Mouse (Mus musculus) heart, embryonic 11.5 days (tissue): ENCODE results near the gene Spsb4. TPM values are rescaled to one million over a fixed set of nuclear protein-coding genes. Genes with fewer than 3 reads are reported as not detected.

ENCODE experiments used
- ATAC-seq: fragments of 200-750 bp; cut with Nextera tagmentation; replicated peaks from 2 replicates; pipeline ENCODE4 v1.8.0; 2017; ENCODE audit warnings: moderate library complexity; ENCODE audit not compliant: insufficient number of reproducible peaks, low FRiP score, low TSS enrichment
- H3K27ac ChIP-seq: fragments of 300-500 bp; sonication (generic); 2 replicates; pipeline ENCODE4 v1.5.1; 2014; ENCODE audit warnings: mild to moderate bottlenecking, low read depth, low read length
- H3K27me3 ChIP-seq: fragments of 300-500 bp; sonication (generic); 2 replicates; pipeline ENCODE4 v1.6.1; 2014; ENCODE audit warnings: mild to moderate bottlenecking, low read length, mixed read lengths; ENCODE audit not compliant: control insufficient read depth, insufficient read depth
- H3K36me3 ChIP-seq: fragments of 300-500 bp; sonication (generic); 2 replicates; pipeline ENCODE4 v1.6.1; 2014; ENCODE audit warnings: mild to moderate bottlenecking, low read length, moderate library complexity, mixed read lengths; ENCODE audit not compliant: control insufficient read depth, insufficient read depth
- H3K4me1 ChIP-seq: fragments of 300-500 bp; sonication (generic); 2 replicates; pipeline ENCODE4 v1.6.1; 2014; ENCODE audit warnings: low read length; ENCODE audit not compliant: control insufficient read depth, insufficient read depth
- H3K4me2 ChIP-seq: fragments of 300-500 bp; sonication (generic); 2 replicates; pipeline ENCODE4 v1.6.1; 2014; ENCODE audit warnings: mild to moderate bottlenecking, moderate library complexity
- H3K4me3 ChIP-seq: fragments of 300-500 bp; sonication (generic); 2 replicates; pipeline ENCODE4 v1.5.1; 2014; ENCODE audit warnings: low read depth, low read length
- H3K9ac ChIP-seq: fragments of 300-500 bp; sonication (generic); 2 replicates; pipeline ENCODE4 v1.6.1; 2014; ENCODE audit warnings: mild to moderate bottlenecking, low read depth, low read length, moderate library complexity
- H3K9me3 ChIP-seq: fragments of 300-500 bp; sonication (generic); replicated peaks from 2 replicates; pipeline ENCODE4 v1.6.1; 2016; ENCODE audit warnings: low read length; ENCODE audit not compliant: control insufficient read depth
- WGBS: fragments of 180-500 bp; shearing (Covaris S2); extraction: QIAGEN DNeasy Blood & Tissue Kit; methylation state at CpG from one replicate; pipeline ENCODE4 v1.1.7; 2014; ENCODE audit not compliant: insufficient replicate concordance; 5-methylcytosine and 5-hydroxymethylcytosine counted together
- polyA plus RNA-seq: library from polyadenylated mRNA; unstranded; fragments of >200 nt; fragmentation: Nextera tagmentation; extraction: Ambion mirVana; gene quantifications from 2 replicates; pipeline ENCODE4 v1.2.1, GENCODE M21; 2014

The Spsb4 gene
- polyA plus RNA-seq, 1 experiment from 2014 or later = 42.0 TPM

GRCm38 (mm10) chr9:96980037-96980997 lies 38.3 kb downstream of the Spsb4 start:
- no peak overlapping the region for H3K4me3 ChIP-seq
- H3K27me3 ChIP-seq = no peaks in the 10 kb centered on the region
- 0 out of 2 replicates have a peak overlapping the region, but pooled peaks have one; percentile 43 for H3K27ac ChIP-seq
- no peaks in the 10 kb centered on the region for H3K36me3 ChIP-seq
- no peak for ATAC-seq
- 52% methylated on average over 10 of the region's 10 CpGs for WGBS
- H3K9me3 ChIP-seq = no peaks in the 10 kb centered on the region
- peaks cover 78% of the 10 kb centered on the region for H3K4me1 ChIP-seq
- H3K9ac ChIP-seq = no peak overlapping the region
- H3K4me2 ChIP-seq = no peak overlapping the region

DNA sequence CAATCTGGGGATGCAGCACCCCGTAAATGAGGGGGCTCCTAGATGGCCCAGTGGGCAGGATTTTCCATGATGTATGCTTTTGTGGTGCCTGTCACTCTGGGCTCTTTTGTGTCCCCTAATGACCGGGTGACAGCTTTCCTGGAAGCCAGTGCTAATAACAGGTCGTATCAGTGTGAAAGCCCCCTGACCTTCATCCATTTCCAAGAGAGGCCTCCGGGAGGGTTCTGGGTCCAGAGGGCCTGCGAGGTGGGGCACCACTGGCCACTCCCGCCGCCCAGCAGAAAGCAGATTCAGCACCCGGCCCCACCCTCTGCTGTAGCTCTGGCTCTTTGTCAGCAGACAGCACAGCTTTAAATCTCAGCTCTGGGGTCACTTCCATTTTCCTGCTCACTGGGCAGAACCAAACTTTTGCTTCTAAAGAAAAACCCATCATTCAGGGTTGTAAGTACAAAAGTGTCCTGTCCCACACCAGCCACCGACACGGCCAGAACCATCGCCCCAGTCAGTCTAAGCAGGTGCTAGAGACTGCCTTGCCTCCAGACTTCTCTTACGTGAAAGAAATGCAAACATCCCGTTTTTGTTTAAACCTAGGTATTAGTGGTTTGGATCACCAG lies 39.1 kb downstream of the Spsb4 start:
- 39% methylated on average over 13 of the region's 13 CpGs for WGBS
- Histone ChIP-seq H3K9ac (no peak overlapping the region), H3K4me1 (peaks cover 70% of the 10 kb centered on the region), H3K27me3 (no peaks in the 10 kb centered on the region), H3K27ac (no peak overlapping the region; the same call in 1 of the 2 replicates), H3K4me3 (no peak overlapping the region), H3K36me3 (no peaks in the 10 kb centered on the region), H3K9me3 (no peaks in the 10 kb centered on the region), H3K4me2 (no peak overlapping the region)
- no peak for ATAC-seq

GRCm38 (mm10) chr9:96978147-96978782 lies 40.4 kb downstream of the Spsb4 start:
- Histone ChIP-seq H3K4me2 (no peak overlapping the region), H3K27ac (peak overlapping the region; percentile 70), H3K9me3 (no peaks in the 10 kb centered on the region), H3K4me1 (peaks cover 59% of the 10 kb centered on the region), H3K36me3 (no peaks in the 10 kb centered on the region), H3K9ac (no peak overlapping the region), H3K4me3 (no peak overlapping the region), H3K27me3 (no peaks in the 10 kb centered on the region)
- no peak for ATAC-seq
- WGBS = 72% methylated on average over 10 of the region's 10 CpGs

GRCm38 (mm10) chr9:96977287-96978145 lies 41.1 kb downstream of the Spsb4 start:
- Histone ChIP-seq H3K27ac (peak overlapping the region; percentile 70), H3K36me3 (no peaks in the 10 kb centered on the region), H3K9me3 (no peaks in the 10 kb centered on the region), H3K27me3 (no peaks in the 10 kb centered on the region), H3K4me1 (peaks cover 54% of the 10 kb centered on the region), H3K4me2 (no peak overlapping the region), H3K4me3 (no peak overlapping the region), H3K9ac (no peak overlapping the region)
- ATAC-seq = 0 out of 2 replicates have a peak, but pooled peaks have one; percentile 35
- 30% methylated on average over 13 of the region's 13 CpGs for WGBS

- Histone ChIP-seq H3K27ac (no peak overlapping the region), H3K9ac (no peak overlapping the region), H3K4me1 (peaks cover 25% of the 10 kb centered on the region), H3K4me2 (no peak overlapping the region), H3K9me3 (no peaks in the 10 kb centered on the region), H3K4me3 (no peak overlapping the region), H3K27me3 (no peaks in the 10 kb centered on the region), H3K36me3 (no peaks in the 10 kb centered on the region)
- WGBS = 84% methylated on average over 9 of the region's 9 CpGs
- no peak for ATAC-seq
These were observed 45.6 kb downstream of the Spsb4 start for GRCm38 (mm10) chr9:96973091-96973490.

GRCm38 (mm10) chr9:96971625-96972404 lies 46.8 kb downstream of the Spsb4 start:
- WGBS = 68% methylated on average over 9 of the region's 9 CpGs
- ATAC-seq = peak; percentile 60; the same call in 1 of the 2 replicates
- H3K27ac ChIP-seq = no peak overlapping the region

DNA sequence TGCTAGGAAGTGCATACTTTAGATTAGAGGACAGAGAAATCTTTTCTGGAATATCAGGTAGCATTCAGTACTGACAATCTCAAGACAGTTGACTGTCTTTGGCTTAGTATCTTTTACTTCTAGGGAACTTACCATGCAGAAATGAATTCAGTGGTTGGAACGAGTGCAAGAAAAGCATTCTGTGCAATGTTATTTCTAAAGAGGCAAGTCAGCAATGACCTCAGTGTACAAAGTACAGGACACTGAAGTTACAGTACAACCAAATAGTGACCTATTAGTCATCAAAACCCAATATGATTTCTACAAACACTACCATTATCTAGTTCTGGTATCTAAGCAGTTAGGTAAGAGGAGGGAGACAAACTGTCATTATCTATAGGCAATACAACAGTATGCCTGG lies 51.1 kb downstream of the Spsb4 start:
- H3K4me3 ChIP-seq = no peak overlapping the region
- ATAC-seq = no peak
- no peaks in the 10 kb centered on the region for H3K27me3 ChIP-seq
- H3K9ac ChIP-seq = no peak overlapping the region
- H3K27ac ChIP-seq = no peak overlapping the region
- no peaks in the 10 kb centered on the region for H3K36me3 ChIP-seq
- 80% methylated on average over 1 of the region's 1 CpGs for WGBS
- H3K4me1 ChIP-seq = peaks cover 27% of the 10 kb centered on the region
- no peaks in the 10 kb centered on the region for H3K9me3 ChIP-seq
- no peak overlapping the region for H3K4me2 ChIP-seq

More at GRCm38 (mm10) chr9:96971625-96972404, 46.8 kb downstream of the Spsb4 start:
- no peaks in the 10 kb centered on the region for H3K27me3 ChIP-seq
- no peak overlapping the region; the same call in 1 of the 2 replicates for H3K4me2 ChIP-seq
- H3K9me3 ChIP-seq = no peaks in the 10 kb centered on the region
- H3K36me3 ChIP-seq = no peaks in the 10 kb centered on the region
- no peak overlapping the region for H3K9ac ChIP-seq
- no peak overlapping the region for H3K4me3 ChIP-seq
- H3K4me1 ChIP-seq = peaks cover 14% of the 10 kb centered on the region
